Mouse (Mus musculus): Measurements from ENCODE around the gene Dimt1.

- TF ChIP-seq POLR2AphosphoS2 (IDR thresholded peaks at IDR 0.05; ENCODE audit: insufficient read length, low read depth) (no peak), POLR2A (IDR thresholded peaks at IDR 0.05; ENCODE audit: insufficient read length, low read depth) (no peak), TCF12 (IDR thresholded peaks at IDR 0.05; ENCODE audit: insufficient read depth, poor library complexity, severe bottlenecking) (no peak)
These were observed 5.5 kb upstream of the Dimt1 start for GRCm38 (mm10) chr13:106941211-106941976.

Measured in myocyte (in vitro differentiated cells).